Mouse (Mus musculus) stomach, postnatal 0 days (tissue): ENCODE measurements at regions not wholly inside any gene's neighbourhood (a gene's known extent, or its start where the extent isn't known, plus 50 kb on each side); places are given as distances from the start of the nearest gene placed in this dataset.

ENCODE experiments used
- CTCF ChIP-seq: IDR thresholded peaks from 2 replicates; pipeline ENCODE4 v1.5.1; 2016; ENCODE audit warnings: antibody characterized with exemption, low read depth, mild to moderate bottlenecking, moderate library complexity
- EP300 ChIP-seq: optimal IDR thresholded peaks from 2 replicates; pipeline ENCODE3; 2016; ENCODE audit warnings: antibody characterized with exemption

GRCm38 (mm10) chr2:147601639-147602038 lies 239.9 kb downstream of the Pax1 start:
- no peak for TF ChIP-seq CTCF
- TF ChIP-seq EP300: no peak
